Mouse (Mus musculus) limb, embryonic 12.5 days (tissue): Measurements from ENCODE around the gene Sde2. TPM values are rescaled to one million over a fixed set of nuclear protein-coding genes. Genes with fewer than 3 reads are reported as not detected.
A peak's percentile ranks its signal among the peaks of the same experiment; 100 is the strongest.
"Not testable (repeated sequence)": the region's sequence is repeated elsewhere in the genome, so short reads cannot be mapped to it uniquely, and the experiment has no call there.

Experiments used
- ATAC-seq: fragments of 200-750 bp; cut with Nextera tagmentation; 2 replicates; pipeline ENCODE4 v1.8.0; 2017; ENCODE audit warnings: low read depth, moderate TSS enrichment; ENCODE audit not compliant: insufficient number of reproducible peaks, insufficient read depth, low FRiP score, low TSS enrichment
- H3K27ac ChIP-seq: fragments of 300-500 bp; sonication (generic); 2 replicates; pipeline ENCODE4 v1.5.1; 2016; ENCODE audit warnings: mild to moderate bottlenecking, moderate library complexity
- H3K27me3 ChIP-seq: fragments of 300-500 bp; sonication (generic); 2 replicates; pipeline ENCODE4 v1.6.1; 2016; ENCODE audit warnings: mild to moderate bottlenecking, moderate library complexity
- H3K36me3 ChIP-seq: fragments of 300-500 bp; sonication (generic); 2 replicates; pipeline ENCODE4 v1.6.1; 2016; ENCODE audit warnings: mild to moderate bottlenecking, moderate library complexity
- H3K4me1 ChIP-seq: fragments of 300-500 bp; sonication (generic); replicated peaks from 2 replicates; pipeline ENCODE4 v1.6.1; 2016
- H3K4me2 ChIP-seq: fragments of 300-500 bp; sonication (generic); 2 replicates; pipeline ENCODE4 v1.6.1; 2016; ENCODE audit warnings: mild to moderate bottlenecking, moderate library complexity
- H3K4me3 ChIP-seq: fragments of 300-500 bp; sonication (generic); replicated peaks from 2 replicates; pipeline ENCODE4 v1.5.1; 2016; ENCODE audit warnings: mild to moderate bottlenecking
- H3K9ac ChIP-seq: fragments of 300-500 bp; sonication (generic); replicated peaks from 2 replicates; pipeline ENCODE4 v1.6.1; 2016; ENCODE audit warnings: mild to moderate bottlenecking, moderate library complexity
- H3K9me3 ChIP-seq: fragments of 300-500 bp; sonication (generic); 2 replicates; pipeline ENCODE4 v1.6.1; 2016; ENCODE audit warnings: mild to moderate bottlenecking, moderate library complexity
- WGBS: fragments of 180-500 bp; shearing (Covaris S2); methylation state at CpG from one replicate; pipeline ENCODE4 v1.1.7; 2016; 5-methylcytosine and 5-hydroxymethylcytosine counted together
- polyA plus RNA-seq: library from polyadenylated mRNA; unstranded; fragments of >200 nt; fragmentation: Nextera tagmentation; extraction: Ambion mirVana; gene quantifications from 2 replicates; pipeline ENCODE4 v1.2.1, GENCODE M21; 2016

Gene Sde2
- polyA plus RNA-seq, 1 experiment from 2014 or later = 47.0 TPM

DNA sequence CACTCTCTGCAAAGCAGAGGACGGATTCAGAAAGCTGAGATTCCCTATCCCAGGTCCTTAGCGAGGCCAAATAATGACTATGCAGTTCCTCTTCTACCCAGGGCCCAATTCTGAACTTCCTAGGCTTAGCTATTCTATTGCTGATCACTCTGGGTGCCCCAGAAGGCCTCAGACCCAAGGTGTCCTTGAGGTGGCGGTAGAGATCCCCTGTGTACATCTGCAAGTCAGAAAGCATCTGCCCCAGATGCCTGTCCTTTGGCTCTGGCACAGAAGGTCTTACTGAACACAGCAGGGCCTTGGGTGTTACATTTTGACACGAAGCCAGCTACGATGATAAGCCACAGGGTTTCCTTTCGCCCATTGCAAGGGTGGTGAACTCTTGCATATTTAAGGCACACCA is 38.9 kb downstream of the Sde2 start:
- Histone ChIP-seq H3K4me2 (no peak overlapping the region), H3K4me3 (no peak overlapping the region), H3K27ac (no peak overlapping the region), H3K36me3 (no peaks in the 10 kb centered on the region), H3K9me3 (no peaks in the 10 kb centered on the region), H3K27me3 (peaks cover 36% of the 10 kb centered on the region), H3K9ac (no peak overlapping the region), H3K4me1 (peaks cover 17% of the 10 kb centered on the region)
- no peak for ATAC-seq
- 37% methylated on average over 6 of the region's 6 CpGs for WGBS

GRCm38 (mm10) chr1:180892808-180893207 is 41.9 kb downstream of the Sde2 start, which contains the start of gene Lefty2:
Gene Lefty2 (plus strand): TSS chr1:180893108.
- Histone ChIP-seq H3K27ac (no peak within 1 kb of the TSS), H3K27me3 (peaks cover 52% of the 10 kb centered on the region), H3K9me3 (no peaks in the 10 kb centered on the region), H3K4me3 (peak within 1 kb of the TSS; percentile 31; the same call in 1 of the 2 replicates), H3K36me3 (no peaks in the 10 kb centered on the region), H3K4me1 (peaks cover 17% of the 10 kb centered on the region), H3K4me2 (no peak within 1 kb of the TSS), H3K9ac (no peak within 1 kb of the TSS)
- no peak for ATAC-seq
- 62% methylated on average over 10 of the region's 10 CpGs for WGBS

GRCm38 (mm10) chr1:180894088-180894987 is 43.4 kb downstream of the Sde2 start:
- H3K27ac ChIP-seq, H3K4me1 ChIP-seq, H3K9ac ChIP-seq, H3K9me3 ChIP-seq, ATAC-seq, H3K36me3 ChIP-seq: not testable (repeated sequence)
- H3K4me2 ChIP-seq = peak overlapping the region; percentile 54
- peak overlapping the region; percentile 31 for H3K4me3 ChIP-seq
- WGBS = 4% methylated on average over 49 of the region's 51 CpGs
- H3K27me3 ChIP-seq = peaks cover 49% of the 10 kb centered on the region

GRCm38 (mm10) chr1:180901107-180901506 is 50.2 kb downstream of the Sde2 start:
- Histone ChIP-seq H3K27ac (no peak overlapping the region), H3K4me1 (peaks cover 14% of the 10 kb centered on the region), H3K9me3 (no peaks in the 10 kb centered on the region), H3K4me2 (no peak overlapping the region), H3K36me3 (peaks cover 6% of the 10 kb centered on the region), H3K9ac (no peak overlapping the region), H3K4me3 (no peak overlapping the region), H3K27me3 (peaks cover 3% of the 10 kb centered on the region)
- WGBS = 2% methylated on average over 4 of the region's 4 CpGs
- ATAC-seq = no peak

GRCm38 (mm10) chr1:180902915-180903314 is 52.0 kb downstream of the Sde2 start:
- WGBS = 32% methylated on average over 5 of the region's 5 CpGs
- peaks cover 25% of the 10 kb centered on the region for H3K36me3 ChIP-seq
- no peak for ATAC-seq

GRCm38 (mm10) chr1:180903666-180904038 is 52.7 kb downstream of the Sde2 start:
- peak overlapping the region; percentile 91 for H3K4me3 ChIP-seq
- WGBS = 40% methylated on average over 10 of the region's 10 CpGs
- ATAC-seq = 0 out of 2 replicates have a peak, but pooled peaks have one; percentile 0

More at GRCm38 (mm10) chr1:180902915-180903314, 52.0 kb downstream of the Sde2 start:
- H3K4me2 ChIP-seq = no peak overlapping the region
- no peak overlapping the region for H3K9ac ChIP-seq
- H3K27ac ChIP-seq = no peak overlapping the region
- H3K4me3 ChIP-seq = no peak overlapping the region
- H3K4me1 ChIP-seq = peaks cover 15% of the 10 kb centered on the region
- H3K9me3 ChIP-seq = no peaks in the 10 kb centered on the region
- no peaks in the 10 kb centered on the region for H3K27me3 ChIP-seq

GRCm38 (mm10) chr1:180904039-180904814 is 53.3 kb downstream of the Sde2 start, which contains the start of gene Pycr2:
Gene Pycr2 (plus strand): TSS chr1:180904293.
- ATAC-seq = peak; percentile 98

More at GRCm38 (mm10) chr1:180903666-180904038, 52.7 kb downstream of the Sde2 start:
- Histone ChIP-seq H3K4me2 (peak overlapping the region; percentile 86), H3K9me3 (no peaks in the 10 kb centered on the region), H3K9ac (peak overlapping the region; percentile 44), H3K27ac (peak overlapping the region; percentile 75; the same call in 1 of the 2 replicates), H3K27me3 (no peaks in the 10 kb centered on the region), H3K36me3 (peaks cover 32% of the 10 kb centered on the region), H3K4me1 (peaks cover 15% of the 10 kb centered on the region)

DNA sequence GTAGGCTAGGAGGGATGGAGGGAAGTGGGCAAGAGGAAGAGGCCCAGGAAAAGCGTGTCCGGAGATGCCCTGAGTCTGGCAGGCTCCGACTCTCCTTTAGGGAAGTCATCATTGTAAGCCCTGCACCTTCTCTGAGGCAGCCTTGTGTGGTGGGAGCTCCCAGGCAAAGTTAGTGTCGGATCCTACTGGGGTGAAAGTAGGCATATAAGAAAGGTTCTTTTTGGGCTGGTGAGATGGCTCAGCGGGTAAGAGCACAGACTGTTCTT is 53.8 kb downstream of the Sde2 start:
- no peak for ATAC-seq
- H3K4me2 ChIP-seq = peak overlapping the region; percentile 86
- H3K9me3 ChIP-seq = no peaks in the 10 kb centered on the region
- peaks cover 42% of the 10 kb centered on the region for H3K36me3 ChIP-seq
- under 1% methylated on average over 5 of the region's 5 CpGs for WGBS
- peak overlapping the region; percentile 94 for H3K9ac ChIP-seq
- H3K4me1 ChIP-seq = peaks cover 15% of the 10 kb centered on the region
- peak overlapping the region; percentile 84; the same call in 1 of the 2 replicates for H3K27ac ChIP-seq
- H3K27me3 ChIP-seq = no peaks in the 10 kb centered on the region
- H3K4me3 ChIP-seq = peak overlapping the region; percentile 91

More at GRCm38 (mm10) chr1:180904039-180904814, 53.3 kb downstream of the Sde2 start, which contains the start of gene Pycr2:
- no peaks in the 10 kb centered on the region for H3K27me3 ChIP-seq
- peak within 1 kb of the TSS; percentile 84; the same call in 1 of the 2 replicates for H3K27ac ChIP-seq
- peak within 1 kb of the TSS; percentile 86 for H3K4me2 ChIP-seq
- H3K4me1 ChIP-seq = peaks cover 15% of the 10 kb centered on the region
- peak within 1 kb of the TSS; percentile 94 for H3K9ac ChIP-seq
- peaks cover 38% of the 10 kb centered on the region for H3K36me3 ChIP-seq
- under 1% methylated on average over 52 of the region's 52 CpGs for WGBS
- peak within 1 kb of the TSS; percentile 91 for H3K4me3 ChIP-seq
- no peaks in the 10 kb centered on the region for H3K9me3 ChIP-seq

- WGBS = 67% methylated on average over 6 of the region's 6 CpGs
- ATAC-seq = no peak
- no peaks in the 10 kb centered on the region for H3K27me3 ChIP-seq
- H3K4me3 ChIP-seq = peak overlapping the region; percentile 91
- no peak overlapping the region for H3K27ac ChIP-seq
- peak overlapping the region; percentile 94 for H3K9ac ChIP-seq
- peaks cover 15% of the 10 kb centered on the region for H3K4me1 ChIP-seq
- H3K4me2 ChIP-seq = peak overlapping the region; percentile 86
- H3K9me3 ChIP-seq = no peaks in the 10 kb centered on the region
- peaks cover 42% of the 10 kb centered on the region for H3K36me3 ChIP-seq
Measured at GRCm38 (mm10) chr1:180905307-180905706, 54.4 kb downstream of the Sde2 start.

DNA sequence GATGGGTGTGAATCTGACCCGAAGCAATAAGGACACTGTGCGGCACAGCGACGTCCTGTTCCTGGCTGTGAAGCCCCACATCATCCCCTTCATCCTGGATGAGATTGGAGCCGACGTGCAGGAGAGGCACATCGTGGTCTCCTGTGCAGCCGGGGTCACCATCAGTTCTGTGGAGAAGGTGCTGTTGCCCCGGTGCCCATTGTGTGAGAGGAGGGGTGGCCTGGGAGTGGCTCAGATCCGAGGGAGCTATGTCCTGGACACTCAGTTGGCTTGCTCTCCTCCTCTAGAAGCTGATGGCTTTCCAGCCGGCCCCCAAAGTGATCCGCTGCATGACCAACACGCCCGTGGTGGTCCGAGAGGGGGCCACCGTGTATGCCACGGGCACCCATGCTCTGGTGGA is 54.9 kb downstream of the Sde2 start:
- peaks cover 15% of the 10 kb centered on the region for H3K4me1 ChIP-seq
- no peaks in the 10 kb centered on the region for H3K9me3 ChIP-seq
- H3K27ac ChIP-seq = no peak overlapping the region
- H3K4me3 ChIP-seq = peak overlapping the region; percentile 91; the same call in 1 of the 2 replicates
- no peaks in the 10 kb centered on the region for H3K27me3 ChIP-seq
- H3K36me3 ChIP-seq = peaks cover 44% of the 10 kb centered on the region
- no peak overlapping the region; the same call in 1 of the 2 replicates for H3K9ac ChIP-seq
- WGBS = 93% methylated on average over 17 of the region's 17 CpGs
- peak overlapping the region; percentile 86 for H3K4me2 ChIP-seq
- ATAC-seq = no peak
